Mouse (Mus musculus): ENCODE data around the gene Cd40lg. TPM values are rescaled to one million over a fixed set of nuclear protein-coding genes. Genes with fewer than 3 reads are reported as not detected.

Gene Cd40lg
- not detected in 2 replicates for polyA plus RNA-seq (2015; fragmentation: Nextera tagmentation; extraction: Ambion mirVana)

- no peaks in the 10 kb centered on the region for H3K9me3 ChIP-seq (ENCODE audit: control insufficient read depth, low read length)
- H3K27ac ChIP-seq (ENCODE audit: low read length), result no peak within 1 kb of the TSS
- 82% methylated on average over 9 of the region's 9 CpGs for WGBS
- no peaks in the 10 kb centered on the region for H3K36me3 ChIP-seq (ENCODE audit: control insufficient read depth, insufficient read depth, low read length)
- H3K4me1 ChIP-seq (replicated peaks; ENCODE audit: control insufficient read depth, insufficient read depth, low read length), result no peaks in the 10 kb centered on the region
- H3K27me3 ChIP-seq (ENCODE audit: control insufficient read depth, insufficient read depth, low read depth, low read length), result no peaks in the 10 kb centered on the region
- no peak within 1 kb of the TSS for H3K4me2 ChIP-seq (ENCODE audit: low read depth, low read length)
- H3K9ac ChIP-seq (ENCODE audit: low read length), result no peak within 1 kb of the TSS
- ATAC-seq (ENCODE audit: low read depth), result no peak
- H3K4me3 ChIP-seq (ENCODE audit: low read length), result no peak within 1 kb of the TSS
Measured at GRCm38 (mm10) chrX:57211876-57212275, at the start of gene Cd40lg. Gene Cd40lg (plus strand): TSS chrX:57212143.

- no peak overlapping the region for H3K4me2 ChIP-seq (ENCODE audit: low read depth, low read length)
- 36% methylated on average over 1 of the region's 1 CpGs for WGBS
- no peak overlapping the region for H3K4me3 ChIP-seq (ENCODE audit: low read length)
- H3K9me3 ChIP-seq (ENCODE audit: control insufficient read depth, low read length), result no peaks in the 10 kb centered on the region
- no peak overlapping the region for H3K9ac ChIP-seq (ENCODE audit: low read length)
- H3K4me1 ChIP-seq (replicated peaks; ENCODE audit: control insufficient read depth, insufficient read depth, low read length), result no peaks in the 10 kb centered on the region
- H3K27me3 ChIP-seq (ENCODE audit: control insufficient read depth, insufficient read depth, low read depth, low read length), result no peaks in the 10 kb centered on the region
- no peak for ATAC-seq (ENCODE audit: low read depth)
- no peak overlapping the region for H3K27ac ChIP-seq (ENCODE audit: low read length)
- H3K36me3 ChIP-seq (ENCODE audit: control insufficient read depth, insufficient read depth, low read length), result no peaks in the 10 kb centered on the region
Measured at GRCm38 (mm10) chrX:57166549-57166948, 45.4 kb upstream of the Cd40lg start.

- Histone ChIP-seq H3K9me3 (ENCODE audit: control insufficient read depth, low read length) (no peaks in the 10 kb centered on the region), H3K4me1 (replicated peaks; ENCODE audit: control insufficient read depth, insufficient read depth, low read length) (no peaks in the 10 kb centered on the region), H3K27me3 (ENCODE audit: control insufficient read depth, insufficient read depth, low read depth, low read length) (no peaks in the 10 kb centered on the region), H3K4me2 (ENCODE audit: low read depth, low read length) (no peak overlapping the region), H3K9ac (ENCODE audit: low read length) (no peak overlapping the region), H3K27ac (ENCODE audit: low read length) (no peak overlapping the region), H3K4me3 (ENCODE audit: low read length) (no peak overlapping the region), H3K36me3 (ENCODE audit: control insufficient read depth, insufficient read depth, low read length) (no peaks in the 10 kb centered on the region)
- peak; percentile 87 for ATAC-seq (ENCODE audit: low read depth)
Measured at GRCm38 (mm10) chrX:57171269-57171668, 40.7 kb upstream of the Cd40lg start.

GRCm38 (mm10) chrX:57177225-57177779 is 34.6 kb upstream of the Cd40lg start:
- no peak for ATAC-seq (ENCODE audit: low read depth)
- 90% methylated on average over 13 of the region's 13 CpGs for WGBS

GRCm38 (mm10) chrX:57182470-57182869 is 29.5 kb upstream of the Cd40lg start:
- H3K27ac ChIP-seq (ENCODE audit: low read length), result no peak overlapping the region
- H3K36me3 ChIP-seq (ENCODE audit: control insufficient read depth, insufficient read depth, low read length), result no peaks in the 10 kb centered on the region
- no peak overlapping the region for H3K9ac ChIP-seq (ENCODE audit: low read length)
- H3K27me3 ChIP-seq (ENCODE audit: control insufficient read depth, insufficient read depth, low read depth, low read length), result no peaks in the 10 kb centered on the region
- no peaks in the 10 kb centered on the region for H3K4me1 ChIP-seq (replicated peaks; ENCODE audit: control insufficient read depth, insufficient read depth, low read length)
- H3K4me3 ChIP-seq (ENCODE audit: low read length), result no peak overlapping the region
- no peaks in the 10 kb centered on the region for H3K9me3 ChIP-seq (ENCODE audit: control insufficient read depth, low read length)
- 75% methylated on average over 2 of the region's 2 CpGs for WGBS
- H3K4me2 ChIP-seq (ENCODE audit: low read depth, low read length), result no peak overlapping the region
- ATAC-seq (ENCODE audit: low read depth), result no peak

More at GRCm38 (mm10) chrX:57177225-57177779, 34.6 kb upstream of the Cd40lg start:
- no peak overlapping the region for H3K4me2 ChIP-seq (ENCODE audit: low read depth, low read length)
- no peaks in the 10 kb centered on the region for H3K36me3 ChIP-seq (ENCODE audit: control insufficient read depth, insufficient read depth, low read length)
- no peak overlapping the region for H3K4me3 ChIP-seq (ENCODE audit: low read length)
- H3K27ac ChIP-seq (ENCODE audit: low read length), result no peak overlapping the region
- no peak overlapping the region for H3K9ac ChIP-seq (ENCODE audit: low read length)
- H3K4me1 ChIP-seq (replicated peaks; ENCODE audit: control insufficient read depth, insufficient read depth, low read length), result no peaks in the 10 kb centered on the region
- H3K9me3 ChIP-seq (ENCODE audit: control insufficient read depth, low read length), result no peaks in the 10 kb centered on the region
- no peaks in the 10 kb centered on the region for H3K27me3 ChIP-seq (ENCODE audit: control insufficient read depth, insufficient read depth, low read depth, low read length)

- no peak for ATAC-seq (ENCODE audit: low read depth)
- Histone ChIP-seq H3K4me3 (ENCODE audit: low read length) (no peak overlapping the region), H3K4me2 (ENCODE audit: low read depth, low read length) (no peak overlapping the region), H3K27me3 (ENCODE audit: control insufficient read depth, insufficient read depth, low read depth, low read length) (no peaks in the 10 kb centered on the region), H3K9me3 (ENCODE audit: control insufficient read depth, low read length) (no peaks in the 10 kb centered on the region), H3K36me3 (ENCODE audit: control insufficient read depth, insufficient read depth, low read length) (no peaks in the 10 kb centered on the region), H3K27ac (ENCODE audit: low read length) (no peak overlapping the region), H3K4me1 (replicated peaks; ENCODE audit: control insufficient read depth, insufficient read depth, low read length) (no peaks in the 10 kb centered on the region), H3K9ac (ENCODE audit: low read length) (no peak overlapping the region)
- 85% methylated on average over 3 of the region's 3 CpGs for WGBS
Measured at GRCm38 (mm10) chrX:57183359-57183758, 28.6 kb upstream of the Cd40lg start.

- H3K9me3 ChIP-seq (ENCODE audit: control insufficient read depth, low read length), result no peaks in the 10 kb centered on the region
- H3K27me3 ChIP-seq (ENCODE audit: control insufficient read depth, insufficient read depth, low read depth, low read length), result no peaks in the 10 kb centered on the region
- no peak overlapping the region for H3K27ac ChIP-seq (ENCODE audit: low read length)
- no peaks in the 10 kb centered on the region for H3K36me3 ChIP-seq (ENCODE audit: control insufficient read depth, insufficient read depth, low read length)
- H3K9ac ChIP-seq (ENCODE audit: low read length), result no peak overlapping the region
- 59% methylated on average over 8 of the region's 8 CpGs for WGBS
- no peak for ATAC-seq (ENCODE audit: low read depth)
- H3K4me2 ChIP-seq (ENCODE audit: low read depth, low read length), result no peak overlapping the region
- H3K4me1 ChIP-seq (replicated peaks; ENCODE audit: control insufficient read depth, insufficient read depth, low read length), result no peaks in the 10 kb centered on the region
- no peak overlapping the region for H3K4me3 ChIP-seq (ENCODE audit: low read length)
Measured at GRCm38 (mm10) chrX:57187301-57187700, 24.6 kb upstream of the Cd40lg start.

- no peaks in the 10 kb centered on the region for H3K27me3 ChIP-seq (ENCODE audit: control insufficient read depth, insufficient read depth, low read depth, low read length)
- WGBS, result 56% methylated on average over 5 of the region's 5 CpGs
- H3K36me3 ChIP-seq (ENCODE audit: control insufficient read depth, insufficient read depth, low read length), result no peaks in the 10 kb centered on the region
- H3K9me3 ChIP-seq (ENCODE audit: control insufficient read depth, low read length), result no peaks in the 10 kb centered on the region
- no peaks in the 10 kb centered on the region for H3K4me1 ChIP-seq (replicated peaks; ENCODE audit: control insufficient read depth, insufficient read depth, low read length)
- H3K27ac ChIP-seq (ENCODE audit: low read length), result no peak overlapping the region
- ATAC-seq (ENCODE audit: low read depth), result no peak
- no peak overlapping the region for H3K4me3 ChIP-seq (ENCODE audit: low read length)
- H3K9ac ChIP-seq (ENCODE audit: low read length), result no peak overlapping the region
- no peak overlapping the region for H3K4me2 ChIP-seq (ENCODE audit: low read depth, low read length)
Measured at GRCm38 (mm10) chrX:57189335-57189734, 22.6 kb upstream of the Cd40lg start.

GRCm38 (mm10) chrX:57196319-57196718 is 15.6 kb upstream of the Cd40lg start:
- WGBS, result 80% methylated on average over 9 of the region's 9 CpGs

GRCm38 (mm10) chrX:57198036-57198435 is 13.9 kb upstream of the Cd40lg start:
- ATAC-seq (ENCODE audit: low read depth), result no peak
- Histone ChIP-seq H3K9ac (ENCODE audit: low read length) (no peak overlapping the region), H3K36me3 (ENCODE audit: control insufficient read depth, insufficient read depth, low read length) (no peaks in the 10 kb centered on the region), H3K27me3 (ENCODE audit: control insufficient read depth, insufficient read depth, low read depth, low read length) (no peaks in the 10 kb centered on the region), H3K27ac (ENCODE audit: low read length) (no peak overlapping the region), H3K9me3 (ENCODE audit: control insufficient read depth, low read length) (no peaks in the 10 kb centered on the region), H3K4me2 (ENCODE audit: low read depth, low read length) (no peak overlapping the region), H3K4me1 (replicated peaks; ENCODE audit: control insufficient read depth, insufficient read depth, low read length) (no peaks in the 10 kb centered on the region), H3K4me3 (ENCODE audit: low read length) (no peak overlapping the region)
- 45% methylated on average over 2 of the region's 2 CpGs for WGBS

More at GRCm38 (mm10) chrX:57196319-57196718, 15.6 kb upstream of the Cd40lg start:
- Histone ChIP-seq H3K27me3 (ENCODE audit: control insufficient read depth, insufficient read depth, low read depth, low read length) (no peaks in the 10 kb centered on the region), H3K27ac (ENCODE audit: low read length) (no peak overlapping the region), H3K4me1 (replicated peaks; ENCODE audit: control insufficient read depth, insufficient read depth, low read length) (no peaks in the 10 kb centered on the region), H3K4me3 (ENCODE audit: low read length) (no peak overlapping the region), H3K9ac (ENCODE audit: low read length) (no peak overlapping the region), H3K9me3 (ENCODE audit: control insufficient read depth, low read length) (no peaks in the 10 kb centered on the region), H3K36me3 (ENCODE audit: control insufficient read depth, insufficient read depth, low read length) (no peaks in the 10 kb centered on the region), H3K4me2 (ENCODE audit: low read depth, low read length) (no peak overlapping the region)
- ATAC-seq (ENCODE audit: low read depth), result no peak
